Mouse (Mus musculus): ENCODE results near the gene Hist1h2bj.

Gene Hist1h2bj

GRCm38 (mm10) chr13:22042568-22043502, at the start of gene Hist1h2bj, which contains the start of gene Hist1h2ag:
Hist1h2bj (plus strand) TSS chr13:22043214.
Hist1h2ag (minus strand) TSS chr13:22042944.
- DNase-seq = peak; percentile 94

GRCm38 (mm10) chr13:21993957-21994738, 48.9 kb upstream of the Hist1h2bj start:
- no peak for DNase-seq

DNA sequence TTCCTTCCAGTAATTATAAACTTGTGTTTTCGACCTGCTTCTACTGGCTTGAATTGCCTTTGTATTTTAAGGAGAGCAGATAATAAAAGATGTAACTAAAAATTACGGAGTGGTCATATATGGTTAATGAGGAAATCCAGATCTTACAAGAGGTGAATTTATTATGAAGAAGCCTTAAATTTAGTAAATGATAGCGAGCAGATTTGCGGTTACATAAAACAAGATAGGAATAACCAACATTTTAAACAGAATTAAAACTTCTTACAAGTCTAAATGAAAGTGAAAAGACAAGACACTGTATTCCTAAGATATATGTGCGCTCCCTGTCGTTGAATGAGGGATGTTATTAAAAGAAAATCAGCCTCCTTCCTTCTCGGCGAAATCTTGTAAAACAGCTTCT, 48.1 kb upstream of the Hist1h2bj start:
- no peak for DNase-seq

- DNase-seq = peak; percentile 44
Measured at GRCm38 (mm10) chr13:21995331-21995914, 47.6 kb upstream of the Hist1h2bj start.

GRCm38 (mm10) chr13:21996101-21996839, 46.7 kb upstream of the Hist1h2bj start:
- no peak for DNase-seq

GRCm38 (mm10) chr13:21996840-21997185, 46.2 kb upstream of the Hist1h2bj start:
- DNase-seq = no peak

DNA sequence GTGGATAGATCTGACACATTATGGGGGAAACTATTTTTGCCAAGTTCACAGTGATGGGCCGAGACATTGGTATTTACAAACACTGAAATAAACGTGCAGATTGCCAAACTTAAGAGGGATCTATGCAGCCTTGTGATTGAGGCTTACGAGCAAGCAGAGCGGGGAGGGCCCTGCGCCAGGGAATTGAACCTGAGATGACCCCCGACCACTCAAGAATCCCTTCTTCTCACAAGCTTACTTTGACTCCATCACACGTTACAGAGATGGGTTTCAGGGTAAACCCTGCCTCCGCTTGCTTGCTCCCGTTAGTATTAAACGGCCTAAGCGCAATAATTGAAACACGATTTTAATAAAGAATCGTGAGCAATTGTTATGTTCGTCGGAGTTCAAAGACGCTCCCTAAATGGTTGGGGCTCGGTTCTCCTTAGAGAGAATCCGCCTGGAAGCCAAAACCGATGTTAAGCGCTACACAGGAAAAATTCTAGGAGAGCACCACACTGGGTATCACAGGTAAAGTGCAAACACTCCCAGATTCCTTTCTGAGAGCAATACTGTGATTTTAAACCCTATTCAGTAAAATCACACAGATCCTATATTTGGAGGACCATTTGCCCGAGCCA, 45.7 kb upstream of the Hist1h2bj start:
- no peak for DNase-seq

DNA sequence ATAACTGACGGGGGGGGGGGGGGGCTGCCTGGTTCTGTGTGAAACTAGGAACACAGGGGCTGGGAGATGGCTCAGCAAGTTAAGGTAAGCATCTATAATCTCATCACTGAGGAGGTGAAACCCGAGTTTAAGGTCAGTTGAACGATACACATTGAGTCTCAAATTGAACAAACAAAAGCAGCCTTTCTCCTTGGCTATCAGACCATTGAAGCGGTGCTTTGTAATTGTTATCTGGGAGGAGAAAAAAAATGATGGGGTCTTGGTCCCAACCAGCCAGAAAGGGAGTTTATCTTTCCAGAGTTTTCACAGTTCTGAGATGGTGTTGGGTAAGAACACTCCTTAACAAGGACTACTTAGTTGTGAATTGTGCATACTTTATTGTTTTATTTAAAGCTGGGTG, 45.2 kb upstream of the Hist1h2bj start:
- DNase-seq = no peak

- no peak for DNase-seq
Measured at GRCm38 (mm10) chr13:21998412-21998811, 44.6 kb upstream of the Hist1h2bj start.

GRCm38 (mm10) chr13:21999147-21999546, 43.9 kb upstream of the Hist1h2bj start:
- no peak for DNase-seq

GRCm38 (mm10) chr13:22001346-22001745, 41.7 kb upstream of the Hist1h2bj start:
- no peak for DNase-seq

- DNase-seq = no peak
Measured at GRCm38 (mm10) chr13:22001823-22002222, 41.2 kb upstream of the Hist1h2bj start.

GRCm38 (mm10) chr13:22005605-22006333, 37.2 kb upstream of the Hist1h2bj start:
- DNase-seq = peak; percentile 51

- peak; percentile 72 for DNase-seq
Measured at GRCm38 (mm10) chr13:22006334-22007120, 36.5 kb upstream of the Hist1h2bj start.

GRCm38 (mm10) chr13:22007121-22007510, 35.9 kb upstream of the Hist1h2bj start:
- DNase-seq = no peak

DNA sequence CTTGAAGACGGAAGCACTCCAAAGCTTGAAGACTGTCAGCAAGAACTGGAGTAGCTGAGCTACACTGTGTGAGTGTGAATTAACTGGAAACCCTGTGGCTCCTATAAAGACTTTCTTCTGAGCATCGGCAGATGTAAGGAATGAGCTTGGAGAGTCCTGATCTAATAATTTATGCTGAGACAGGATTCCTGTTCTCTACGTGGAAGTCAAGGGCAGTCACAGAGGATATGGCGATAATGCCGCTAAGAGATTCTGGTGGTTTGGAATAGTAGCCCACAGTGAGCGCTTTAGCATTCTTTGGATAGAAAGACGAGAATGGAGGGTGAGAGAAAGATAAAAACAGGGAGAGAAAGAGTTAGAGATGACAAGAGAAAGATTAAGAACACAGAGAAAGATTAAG, 35.1 kb upstream of the Hist1h2bj start:
- no peak for DNase-seq

GRCm38 (mm10) chr13:22008707-22009106, 34.3 kb upstream of the Hist1h2bj start:
- DNase-seq = no peak

- DNase-seq = no peak
Measured at GRCm38 (mm10) chr13:22009642-22010041, 33.4 kb upstream of the Hist1h2bj start, which contains the start of gene Prss16. Prss16 (minus strand) TSS chr13:22009742.

DNA sequence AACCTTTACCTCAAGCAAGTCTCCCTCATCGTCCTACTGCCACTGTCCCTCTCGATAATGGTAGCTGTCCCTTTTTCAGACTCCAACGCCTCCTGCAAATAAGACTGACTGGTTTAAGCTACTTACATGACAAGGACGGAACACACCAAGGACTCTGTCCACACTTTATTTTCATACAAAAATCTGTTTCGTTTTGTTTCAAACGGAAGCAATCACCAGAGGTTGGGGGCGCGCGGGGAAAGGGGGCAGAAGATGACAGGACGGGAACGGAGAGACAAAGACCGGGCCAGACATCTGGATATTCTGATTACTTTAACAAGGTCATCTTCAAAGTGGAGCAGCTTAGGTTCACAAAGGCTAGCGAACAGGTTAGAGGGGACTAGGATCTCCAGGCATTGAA, 29.3 kb upstream of the Hist1h2bj start:
- DNase-seq = no peak

DNA sequence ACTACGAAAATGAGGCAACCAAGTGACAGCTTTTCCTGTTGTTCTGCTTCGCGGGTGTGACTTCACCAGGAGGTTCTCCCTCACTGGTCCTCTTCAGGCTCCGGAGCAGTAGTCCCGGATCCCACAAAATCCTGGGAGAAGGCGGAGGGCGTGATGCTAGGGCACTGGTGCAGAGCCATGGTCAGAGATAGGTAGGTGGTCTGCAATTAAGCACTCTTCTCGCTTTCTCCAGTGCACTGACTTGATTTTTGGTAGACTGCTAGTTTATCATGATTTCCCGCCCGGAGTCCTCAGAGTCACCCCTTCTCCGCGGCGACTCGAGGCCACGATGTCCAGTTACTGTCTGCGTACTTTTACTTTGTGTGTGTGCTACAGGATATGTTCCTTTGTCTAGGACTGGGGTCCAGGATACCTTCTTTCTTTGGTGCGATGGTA, 28.6 kb upstream of the Hist1h2bj start:
- no peak for DNase-seq
